Mouse (Mus musculus) ES-Bruce4 (cell line): Measurements from ENCODE around the gene Kcnk2. TPM values are rescaled to one million over a fixed set of nuclear protein-coding genes. Genes with fewer than 3 reads are reported as not detected.

Source experiments
- H3K27ac ChIP-seq: 2 replicates; pipeline ENCODE4 v1.5.1; 2012; ENCODE audit warnings: low read length, inconsistent platforms; ENCODE audit not compliant: insufficient read depth
- H3K27me3 ChIP-seq: 2 replicates; pipeline ENCODE4 v1.6.1; 2012; ENCODE audit warnings: mild to moderate bottlenecking, low read length, inconsistent platforms; ENCODE audit not compliant: control insufficient read depth, poor library complexity, insufficient read depth, severe bottlenecking
- H3K36me3 ChIP-seq: 2 replicates; pipeline ENCODE4 v1.6.1; 2012; ENCODE audit warnings: inconsistent platforms, mild to moderate bottlenecking, low read length, moderate library complexity; ENCODE audit not compliant: control insufficient read depth, poor library complexity, insufficient read depth, severe bottlenecking
- H3K4me1 ChIP-seq: one replicate; pipeline ENCODE4 v1.8.1; 2011; ENCODE audit warnings: low read length; ENCODE audit not compliant: control insufficient read depth, insufficient read depth
- H3K4me3 ChIP-seq: 2 replicates; pipeline ENCODE4 v1.5.1; 2011; ENCODE audit warnings: low read depth, mild to moderate bottlenecking, low read length
- H3K9ac ChIP-seq: 2 replicates; pipeline ENCODE4 v1.6.1; 2012; ENCODE audit warnings: low read depth, mild to moderate bottlenecking, inconsistent platforms; ENCODE audit not compliant: poor library complexity, severe bottlenecking
- H3K9me3 ChIP-seq: replicated peaks from 2 replicates; pipeline ENCODE4 v1.6.1; 2012; ENCODE audit warnings: mild to moderate bottlenecking, low read length, inconsistent platforms; ENCODE audit not compliant: control insufficient read depth, poor library complexity, insufficient read depth, severe bottlenecking
- CTCF ChIP-seq: IDR thresholded peaks from one replicate; pipeline ENCODE4 v1.8.1; 2011; ENCODE audit warnings: low read depth, low read length
- EP300 ChIP-seq: IDR thresholded peaks from 2 replicates; pipeline ENCODE4 v1.6.1; 2011; ENCODE audit warnings: low read depth, low read length; ENCODE audit not compliant: insufficient read depth
- POLR2A ChIP-seq: IDR thresholded peaks from one replicate; pipeline ENCODE4 v1.8.1; 2011; ENCODE audit warnings: low read length; ENCODE audit not compliant: insufficient read depth
- polyA plus RNA-seq: library from polyadenylated mRNA; stranded (reverse); fragments of >200 nt; gene quantifications from 2 replicates; pipeline ENCODE4 v1.2.4, GENCODE M21; 2011; ENCODE audit warnings: low read depth; ENCODE audit not compliant: missing spikeins, insufficient read depth, insufficient read length

Kcnk2 gene
- polyA plus RNA-seq, 1 experiment, result not detected

DNA sequence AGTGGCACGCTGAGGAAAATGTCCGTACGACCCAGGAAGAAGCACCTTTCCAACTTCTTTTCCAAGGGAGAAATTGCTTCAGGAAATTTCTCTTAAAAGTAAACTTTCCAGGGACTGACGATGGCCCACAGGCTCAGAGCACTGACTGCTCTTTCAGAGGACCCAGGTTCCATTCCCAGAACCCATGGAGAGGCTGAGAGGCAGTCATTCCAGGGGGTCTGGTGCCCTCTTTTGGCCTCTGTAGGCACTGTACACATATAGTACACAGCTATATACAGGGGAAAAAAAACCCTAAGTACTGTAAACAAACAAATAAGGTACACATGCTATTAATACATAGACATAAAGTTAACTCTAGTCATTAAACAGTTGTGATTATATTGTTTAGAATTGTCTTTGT lies 174.6 kb downstream of the Kcnk2 start:
- TF ChIP-seq POLR2A (no peak), CTCF (peak; percentile 54)
- Histone ChIP-seq H3K9me3 (no peaks in the 10 kb centered on the region), H3K9ac (no peak overlapping the region), H3K27ac (no peak overlapping the region), H3K36me3 (no peaks in the 10 kb centered on the region), H3K27me3 (no peaks in the 10 kb centered on the region), H3K4me1 (no peaks in the 10 kb centered on the region), H3K4me3 (no peak overlapping the region)

DNA sequence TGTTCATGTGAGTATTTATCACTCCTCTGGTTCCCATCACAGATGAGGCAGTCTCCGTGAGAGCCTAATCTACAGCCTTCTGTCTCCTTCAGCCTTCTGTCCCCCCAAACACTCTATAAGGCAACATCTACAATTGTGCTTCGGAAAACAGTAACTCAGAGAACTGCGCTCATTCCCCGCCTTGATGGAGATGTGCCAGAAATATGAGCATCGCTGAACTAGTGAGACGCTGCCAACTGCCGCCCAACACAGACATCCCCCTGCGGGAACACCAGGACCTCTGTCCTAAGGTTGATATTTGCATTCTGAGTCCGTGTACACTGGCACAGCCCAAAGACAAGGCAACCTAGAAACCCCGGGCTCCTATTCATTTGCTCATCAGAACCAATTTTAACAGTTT lies 183.0 kb downstream of the Kcnk2 start:
- H3K4me1 ChIP-seq, result no peaks in the 10 kb centered on the region
- H3K27me3 ChIP-seq, result no peaks in the 10 kb centered on the region
- H3K4me3 ChIP-seq, result no peak overlapping the region
- no peak overlapping the region for H3K27ac ChIP-seq
- H3K9ac ChIP-seq, result no peak overlapping the region
- no peaks in the 10 kb centered on the region for H3K9me3 ChIP-seq
- no peaks in the 10 kb centered on the region for H3K36me3 ChIP-seq
- TF ChIP-seq CTCF (no peak), POLR2A (no peak), EP300 (no peak)

DNA sequence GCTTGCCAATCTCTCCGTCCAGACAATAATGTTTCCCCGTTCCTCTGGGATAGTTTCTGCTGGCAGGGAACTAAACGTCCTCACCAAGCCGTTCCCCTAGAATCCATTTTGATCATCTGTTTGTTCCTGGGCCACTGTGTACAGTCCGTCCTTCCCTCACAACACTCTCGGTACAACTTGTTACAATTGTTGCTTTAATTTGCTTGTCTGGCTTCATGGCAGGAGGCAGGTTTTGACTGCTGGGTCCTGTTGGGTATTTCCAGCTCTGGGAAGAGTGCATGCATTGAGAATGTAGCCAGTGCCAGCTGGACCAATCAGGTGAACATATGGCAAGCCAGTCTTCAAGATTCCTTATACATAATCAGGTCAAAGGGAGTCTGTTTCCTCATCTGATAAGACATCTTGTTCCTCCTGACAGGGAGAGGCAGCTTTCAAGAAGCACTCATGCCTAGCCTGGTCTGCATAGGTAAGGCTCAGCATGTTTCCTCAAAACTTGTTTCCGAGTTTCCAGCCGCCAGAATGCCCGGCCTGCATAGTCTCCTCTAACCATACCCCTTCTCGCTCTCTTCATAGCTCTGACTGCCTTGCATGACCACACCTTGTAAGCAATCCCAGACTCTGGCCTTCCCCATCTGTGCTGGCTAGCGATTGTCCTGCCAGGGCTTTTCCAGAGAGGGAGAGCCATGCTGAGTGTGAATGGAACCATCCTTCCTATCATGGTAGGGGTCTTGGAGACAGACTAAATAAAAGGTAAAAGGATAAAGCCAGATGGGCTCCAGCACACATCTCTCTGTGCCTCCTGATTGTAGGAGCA lies 184.1 kb downstream of the Kcnk2 start:
- Histone ChIP-seq H3K27ac (no peak overlapping the region), H3K9ac (no peak overlapping the region)

DNA sequence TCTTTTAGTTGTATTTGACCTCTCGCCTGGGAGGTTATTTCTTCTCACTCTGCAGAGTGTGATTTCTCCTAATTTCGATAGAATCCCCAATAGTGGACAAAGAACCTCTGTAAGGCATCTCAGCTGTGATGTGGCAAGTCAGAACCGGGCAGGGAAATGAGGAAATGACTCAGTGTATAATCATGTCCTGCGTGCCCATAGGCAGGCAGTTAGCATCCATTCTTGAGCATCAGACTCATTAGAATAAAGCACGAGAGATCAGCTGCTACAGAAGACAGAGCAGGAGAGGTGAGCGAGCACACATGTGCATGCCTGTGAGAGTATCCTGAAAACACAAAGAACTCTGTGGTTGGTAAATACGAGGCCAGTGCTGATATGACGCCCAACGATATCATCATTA lies 186.9 kb downstream of the Kcnk2 start:
- H3K27me3 ChIP-seq, result no peaks in the 10 kb centered on the region
- H3K9ac ChIP-seq, result no peak overlapping the region
- no peak overlapping the region for H3K4me3 ChIP-seq
- no peaks in the 10 kb centered on the region for H3K36me3 ChIP-seq
- H3K9me3 ChIP-seq, result no peaks in the 10 kb centered on the region
- H3K27ac ChIP-seq, result no peak overlapping the region
- TF ChIP-seq CTCF, result no peak
- no peak for TF ChIP-seq EP300
- no peak for TF ChIP-seq POLR2A
- no peaks in the 10 kb centered on the region for H3K4me1 ChIP-seq

More for the DNA sequence above, 184.1 kb downstream of the Kcnk2 start:
- Histone ChIP-seq H3K4me3 (no peak overlapping the region), H3K4me1 (no peaks in the 10 kb centered on the region), H3K9me3 (no peaks in the 10 kb centered on the region), H3K36me3 (no peaks in the 10 kb centered on the region), H3K27me3 (no peaks in the 10 kb centered on the region)
- TF ChIP-seq EP300 (no peak), CTCF (no peak), POLR2A (no peak)

DNA sequence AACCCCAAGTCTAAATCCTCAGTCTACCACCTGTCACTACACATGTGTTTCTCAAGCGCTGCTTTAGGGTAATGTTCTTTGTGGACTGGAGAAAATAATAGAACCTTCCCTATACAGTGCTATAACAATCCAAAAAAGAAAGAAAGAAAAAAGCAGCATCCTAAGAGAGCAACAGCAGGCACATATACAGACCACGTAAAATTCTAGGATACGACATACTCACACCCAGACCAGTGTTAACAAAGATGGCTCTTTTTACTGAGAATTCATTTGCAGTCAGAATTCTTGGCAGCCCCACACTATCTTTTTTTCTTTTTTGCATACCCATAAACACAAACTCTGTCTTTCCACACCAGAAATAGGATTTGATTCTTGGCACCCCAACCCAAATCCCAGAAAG lies 187.6 kb downstream of the Kcnk2 start:
- Histone ChIP-seq H3K4me1 (no peaks in the 10 kb centered on the region), H3K27me3 (no peaks in the 10 kb centered on the region), H3K9me3 (no peaks in the 10 kb centered on the region), H3K27ac (no peak overlapping the region), H3K36me3 (no peaks in the 10 kb centered on the region), H3K9ac (no peak overlapping the region), H3K4me3 (no peak overlapping the region)
- TF ChIP-seq POLR2A (no peak), EP300 (no peak)

DNA sequence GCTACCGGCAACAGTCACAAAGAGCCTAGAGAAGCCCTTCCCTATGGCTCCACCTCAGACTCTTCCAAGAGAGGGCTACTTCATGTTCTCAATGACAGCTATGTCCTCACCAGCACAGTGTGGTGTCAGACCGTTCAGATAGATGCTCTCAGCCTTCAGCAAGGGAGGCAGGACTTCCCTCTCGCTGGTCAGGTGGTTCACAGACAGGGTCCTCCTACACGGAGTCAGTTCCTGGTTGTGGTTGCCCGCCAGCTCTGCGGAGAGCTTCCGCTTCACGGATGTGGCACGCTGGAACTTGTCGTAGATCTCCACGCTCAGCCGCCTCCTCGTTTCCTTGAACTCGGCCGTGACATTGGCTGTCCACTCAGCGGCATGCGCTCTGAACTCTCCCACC lies 192.4 kb downstream of the Kcnk2 start:
- Histone ChIP-seq H3K27me3 (no peaks in the 10 kb centered on the region), H3K36me3 (no peaks in the 10 kb centered on the region), H3K9ac (no peak overlapping the region), H3K27ac (no peak overlapping the region), H3K9me3 (no peaks in the 10 kb centered on the region), H3K4me1 (no peaks in the 10 kb centered on the region), H3K4me3 (no peak overlapping the region)
- TF ChIP-seq POLR2A (no peak), CTCF (no peak), EP300 (no peak)
